Mouse (Mus musculus) brain, embryonic 14.5 days (tissue): ENCODE measurements at regions not wholly inside any gene's neighbourhood (a gene's known extent, or its start where the extent isn't known, plus 50 kb on each side); places are given as distances from the start of the nearest gene placed in this dataset.

ENCODE experiments used
- CTCF ChIP-seq: fragments of 200-500 bp; IDR thresholded peaks from 2 replicates; pipeline ENCODE4 v1.5.1; 2012; ENCODE audit warnings: inconsistent platforms, mild to moderate bottlenecking, moderate library complexity, borderline replicate concordance; ENCODE audit not compliant: insufficient read depth, insufficient read length; ENCODE audit errors: extremely low read depth
- POLR2A ChIP-seq: fragments of 200-500 bp; IDR thresholded peaks from 2 replicates; pipeline ENCODE4 v1.6.1; 2012; ENCODE audit warnings: mild to moderate bottlenecking, inconsistent platforms, borderline replicate concordance; ENCODE audit not compliant: poor library complexity, insufficient read depth, insufficient read length, severe bottlenecking; ENCODE audit errors: extremely low read depth

- TF ChIP-seq CTCF (no peak), POLR2A (no peak)
Measured at GRCm38 (mm10) chr9:98176701-98177380, 110.4 kb upstream of the Nmnat3 start.
